Comparison of ENCODE assay signal across 10 mouse cellular contexts in the genomic region with DNA sequence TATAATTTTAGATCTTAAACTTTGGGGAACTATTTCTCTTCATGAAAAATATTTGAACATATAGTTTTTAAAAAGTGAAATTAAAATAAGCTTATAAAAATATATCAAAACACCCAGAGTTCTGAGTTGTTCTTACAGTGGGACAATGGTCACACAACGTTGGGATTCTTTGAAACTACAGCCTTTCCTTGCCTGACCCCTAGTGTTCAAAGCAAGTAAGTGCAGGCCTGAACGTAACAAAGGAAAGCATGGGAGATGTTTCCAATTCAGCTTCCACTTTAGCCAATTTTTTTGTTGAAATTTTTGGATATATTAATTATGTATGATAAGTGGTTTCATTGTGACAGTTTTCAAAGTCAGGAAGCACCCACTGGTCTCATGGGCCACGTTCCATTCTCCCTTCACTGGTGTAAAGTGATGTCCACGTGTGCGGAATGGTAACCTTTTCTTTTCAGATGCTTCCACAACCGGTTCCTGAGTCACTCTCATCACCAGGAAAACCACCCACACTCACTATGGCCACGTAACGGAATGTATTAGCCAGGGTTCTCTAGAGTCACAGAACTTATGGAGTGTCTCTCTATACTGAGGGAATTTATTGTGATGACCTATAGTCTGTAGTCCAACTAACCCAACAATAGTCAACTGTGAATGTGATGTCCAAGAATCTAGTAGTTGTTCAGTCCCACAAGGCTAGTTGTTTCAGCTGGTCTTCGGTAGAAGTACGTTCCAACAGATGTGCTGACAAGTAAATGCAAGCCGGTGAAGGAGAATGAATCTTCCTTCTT.
DNase-seq lines count a peak whose midpoint lies in the region; ATAC-seq lines count a peak whose summit lies in the region.
"Had no signal": no experiment of that assay in that cellular context is flagged by ENCODE, and none has a peak within 500 bp of the region (broad histone marks: within the 10 kb centered on the region; RNA-seq: fewer than 3 reads in every experiment).

No protein-coding gene starts in this region.

- no peak overlapping the region for H3K27ac ChIP-seq in hindbrain, embryonic 12.5 days
- no peak overlapping the region for H3K27ac ChIP-seq in midbrain, embryonic 14.5 days (replicated peaks; ENCODE audit: low read depth, low read length)
- H3K27ac ChIP-seq: embryonic facial prominence, embryonic 13.5 days; liver, embryonic 13.5 days had no signal

- no peak overlapping the region for H3K4me2 ChIP-seq in hindbrain, embryonic 12.5 days (replicated peaks)
- no peak overlapping the region for H3K4me2 ChIP-seq in midbrain, embryonic 14.5 days (ENCODE audit: low read length)
- H3K4me2 ChIP-seq: embryonic facial prominence, embryonic 13.5 days; liver, embryonic 13.5 days had no signal

- H3K4me3 ChIP-seq in hindbrain, embryonic 12.5 days = no peak overlapping the region
- H3K4me3 ChIP-seq in midbrain, embryonic 14.5 days (replicated peaks; ENCODE audit: low read depth, low read length) = no peak overlapping the region
- H3K4me3 ChIP-seq: embryonic facial prominence, embryonic 13.5 days; liver, embryonic 13.5 days had no signal

- no peaks in the 10 kb centered on the region for H3K36me3 ChIP-seq in hindbrain, embryonic 12.5 days
- no peaks in the 10 kb centered on the region for H3K36me3 ChIP-seq in midbrain, embryonic 14.5 days (ENCODE audit: control insufficient read depth, insufficient read depth, low read length)
- H3K36me3 ChIP-seq: embryonic facial prominence, embryonic 13.5 days; liver, embryonic 13.5 days had no signal

- H3K4me1 ChIP-seq in hindbrain, embryonic 12.5 days = no peaks in the 10 kb centered on the region
- H3K4me1 ChIP-seq in midbrain, embryonic 14.5 days (ENCODE audit: control insufficient read depth, insufficient read depth, low read length) = no peaks in the 10 kb centered on the region
- H3K4me1 ChIP-seq: embryonic facial prominence, embryonic 13.5 days; liver, embryonic 13.5 days had no signal

- WGBS in hindbrain, embryonic 12.5 days = 67% methylated on average over 11 of the region's 11 CpGs
- 68% methylated on average over 11 of the region's 11 CpGs for WGBS in midbrain, embryonic 14.5 days

- no peaks in the 10 kb centered on the region for H3K9me3 ChIP-seq in hindbrain, embryonic 12.5 days (replicated peaks)
- no peaks in the 10 kb centered on the region for H3K9me3 ChIP-seq in midbrain, embryonic 14.5 days (ENCODE audit: control insufficient read depth, low read length)
- H3K9me3 ChIP-seq: embryonic facial prominence, embryonic 13.5 days; liver, embryonic 13.5 days had no signal

- H3K9ac ChIP-seq in hindbrain, embryonic 12.5 days = no peak overlapping the region
- H3K9ac ChIP-seq in midbrain, embryonic 14.5 days (replicated peaks; ENCODE audit: low read length) = no peak overlapping the region
- H3K9ac ChIP-seq: embryonic facial prominence, embryonic 13.5 days; liver, embryonic 13.5 days had no signal

- no peaks in the 10 kb centered on the region for H3K27me3 ChIP-seq in hindbrain, embryonic 12.5 days
- H3K27me3 ChIP-seq in midbrain, embryonic 14.5 days (ENCODE audit: control insufficient read depth, insufficient read depth, low read length) = no peaks in the 10 kb centered on the region
- H3K27me3 ChIP-seq: embryonic facial prominence, embryonic 13.5 days; liver, embryonic 13.5 days had no signal

- DNase-seq in layer of hippocampus, adult 18-20 months (ENCODE audit: low spot score in 2 of 2) = peak; percentile 2 to 46
- DNase-seq in layer of hippocampus, adult 9-10 months (ENCODE audit: low spot score) = no peak
- DNase-seq in ES-CJ7 (ENCODE audit: low read depth, low spot score) = peak; percentile 34
- peak; percentile 2 for DNase-seq in c-Kit-positive CD71-positive TER-119-negative erythroid progenitor cells, embryonic 14.5 days (ENCODE audit: low read depth)
- peak; percentile 86 for DNase-seq in midbrain, embryonic 14.5 days
- DNase-seq in yolk sac, embryonic 10.5 days (ENCODE audit: low spot score) = no peak
- no peak for DNase-seq in thymus, postnatal 4 days
- DNase-seq: liver, embryonic 13.5 days had no signal

- peak; percentile 56 for ATAC-seq in hindbrain, embryonic 12.5 days (ENCODE audit: low FRiP score)
- peak; percentile 81; the same call in 1 of the 2 replicates for ATAC-seq in midbrain, embryonic 14.5 days (ENCODE audit: low FRiP score, low TSS enrichment)

Comparison
In these comparisons a context has a peak if more than half of its experiments do, and no peak if none do; other contexts are left out.
1. DNase-seq: peak in layer of hippocampus, adult 18-20 months (2 of 2), ES-CJ7 (single experiment), c-Kit-positive CD71-positive TER-119-negative erythroid progenitor cells, embryonic 14.5 days (single experiment) and midbrain, embryonic 14.5 days (single experiment); none in layer of hippocampus, adult 9-10 months (single experiment), yolk sac, embryonic 10.5 days (single experiment) and thymus, postnatal 4 days (single experiment).